Mouse (Mus musculus) liver, postnatal 0 days (tissue): Measurements from ENCODE around the gene Psmb9. TPM values are rescaled to one million over a fixed set of nuclear protein-coding genes. Genes with fewer than 3 reads are reported as not detected.

Experiments
- ATAC-seq: fragments of 200-750 bp; cut with Nextera tagmentation; 2 replicates; pipeline ENCODE4 v1.8.0; 2017; ENCODE audit warnings: mild to moderate bottlenecking, moderate library complexity
- DNase-seq: peaks from one replicate; pipeline ENCODE4 v3.0.0-alpha.2; 2016
- H3K27ac ChIP-seq: fragments of 300-500 bp; sonication (generic); 2 replicates; pipeline ENCODE4 v1.5.1; 2014; ENCODE audit warnings: antibody characterized with exemption, moderate library complexity, mild to moderate bottlenecking, low read depth
- H3K27me3 ChIP-seq: fragments of 300-500 bp; sonication (generic); 2 replicates; pipeline ENCODE4 v1.6.1; 2014; ENCODE audit warnings: low read length, control low read depth, mixed read lengths; ENCODE audit not compliant: insufficient read depth
- H3K36me3 ChIP-seq: fragments of 300-500 bp; sonication (generic); replicated peaks from 2 replicates; pipeline ENCODE4 v1.6.1; 2014; ENCODE audit warnings: mild to moderate bottlenecking, control low read depth, low read length, moderate library complexity, mixed read lengths; ENCODE audit not compliant: insufficient read depth
- H3K4me1 ChIP-seq: fragments of 300-500 bp; sonication (generic); 2 replicates; pipeline ENCODE4 v1.6.1; 2014; ENCODE audit warnings: antibody characterized with exemption, mild to moderate bottlenecking, control low read depth; ENCODE audit not compliant: insufficient read depth
- H3K4me2 ChIP-seq: fragments of 300-500 bp; sonication (generic); 2 replicates; pipeline ENCODE4 v1.6.1; 2014; ENCODE audit warnings: low read depth, mild to moderate bottlenecking, low read length, moderate library complexity, mixed read lengths
- H3K4me3 ChIP-seq: fragments of 300-500 bp; sonication (generic); 2 replicates; pipeline ENCODE4 v1.5.1; 2014; ENCODE audit warnings: low read depth, low read length
- H3K9ac ChIP-seq: fragments of 300-500 bp; sonication (generic); replicated peaks from 2 replicates; pipeline ENCODE4 v1.6.1; 2014; ENCODE audit warnings: mild to moderate bottlenecking, moderate library complexity
- H3K9me3 ChIP-seq: fragments of 300-500 bp; sonication (generic); 2 replicates; pipeline ENCODE4 v1.6.1; 2016; ENCODE audit warnings: mild to moderate bottlenecking, control low read depth, low read length, mixed read lengths
- CTCF ChIP-seq: sonication (generic); IDR thresholded peaks from 2 replicates; pipeline ENCODE4 v1.5.1; 2016; ENCODE audit warnings: antibody characterized with exemption, low read depth
- EP300 ChIP-seq: IDR thresholded peaks from 2 replicates; pipeline ENCODE4 v1.6.1; 2016; ENCODE audit warnings: antibody characterized with exemption, low read depth, mild to moderate bottlenecking
- whole genome bisulfite sequencing: fragments of 180-500 bp; shearing (Covaris S2); extraction: QIAGEN DNeasy Blood & Tissue Kit; methylation state at CpG from one replicate; pipeline ENCODE4 v1.1.7; 2014; ENCODE audit not compliant: insufficient replicate concordance; 5-methylcytosine and 5-hydroxymethylcytosine counted together
- polyA plus RNA-seq: library from polyadenylated mRNA; unstranded; fragments of >200 nt; fragmentation: Nextera tagmentation; extraction: Ambion mirVana; gene quantifications from 2 replicates; pipeline ENCODE4 v1.2.1, GENCODE M21; 2015

Gene Psmb9
- polyA plus RNA-seq, 1 experiment from 2014 or later: 20.4 TPM

DNA sequence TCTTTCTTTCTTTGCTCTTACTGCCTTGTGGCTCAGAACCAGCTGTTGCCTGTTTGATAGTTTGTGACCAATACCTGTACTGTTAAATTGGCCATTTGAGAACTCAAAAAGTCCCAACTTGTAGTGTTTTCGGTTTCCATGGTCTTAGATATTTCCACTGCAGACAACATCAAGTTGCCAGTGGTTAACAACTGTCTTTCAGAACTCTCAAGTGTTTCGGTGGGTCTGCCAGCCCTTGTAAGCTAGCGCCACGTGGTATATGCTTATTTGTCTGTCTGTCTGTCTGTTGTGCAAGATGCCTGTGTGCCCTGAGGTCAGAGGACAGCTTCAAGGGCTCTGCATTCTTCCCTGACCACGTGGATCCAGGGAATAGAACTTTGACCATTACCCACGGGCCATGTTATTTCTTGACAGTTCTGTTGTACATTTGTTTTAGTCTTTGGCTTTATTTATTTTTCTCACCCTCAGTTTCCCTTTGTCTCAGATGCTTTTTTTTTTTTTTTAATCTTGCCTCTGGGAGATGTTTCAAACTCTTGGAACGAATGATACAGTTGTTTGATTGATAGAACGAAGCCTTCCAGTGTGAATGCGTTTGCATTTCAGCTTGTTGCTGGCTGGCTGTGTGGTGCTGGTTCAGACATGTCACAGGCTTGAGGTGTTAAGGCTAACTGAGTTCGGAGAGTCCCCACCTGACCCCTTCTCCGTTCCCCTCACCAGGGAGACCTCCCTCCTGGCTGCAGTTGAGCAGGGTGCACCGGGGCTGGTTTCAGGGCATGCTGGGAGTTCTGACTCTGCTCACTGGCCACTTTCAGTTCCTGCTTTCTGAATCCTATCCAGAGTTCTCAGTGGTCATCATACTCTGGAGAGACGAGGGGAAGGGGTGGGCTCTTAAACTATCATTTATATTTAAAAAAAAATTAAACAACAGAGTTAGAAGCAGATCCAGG, 7.4 kb downstream of the Psmb9 start:
- H3K4me1 ChIP-seq: peaks cover 6% of the 10 kb centered on the region; the same call in 1 of the 2 replicates
- H3K36me3 ChIP-seq: no peaks in the 10 kb centered on the region
- no peaks in the 10 kb centered on the region for H3K9me3 ChIP-seq
- no peak overlapping the region for H3K27ac ChIP-seq
- ATAC-seq (peak; percentile 74), DNase-seq (no peak)
- WGBS: 56% methylated on average over 13 of the region's 13 CpGs
- H3K4me2 ChIP-seq: no peak overlapping the region
- no peak overlapping the region for H3K4me3 ChIP-seq
- no peak overlapping the region for H3K9ac ChIP-seq
- H3K27me3 ChIP-seq: no peaks in the 10 kb centered on the region
- TF ChIP-seq CTCF (no peak), EP300 (no peak; the same call in 1 of the 2 replicates)

DNA sequence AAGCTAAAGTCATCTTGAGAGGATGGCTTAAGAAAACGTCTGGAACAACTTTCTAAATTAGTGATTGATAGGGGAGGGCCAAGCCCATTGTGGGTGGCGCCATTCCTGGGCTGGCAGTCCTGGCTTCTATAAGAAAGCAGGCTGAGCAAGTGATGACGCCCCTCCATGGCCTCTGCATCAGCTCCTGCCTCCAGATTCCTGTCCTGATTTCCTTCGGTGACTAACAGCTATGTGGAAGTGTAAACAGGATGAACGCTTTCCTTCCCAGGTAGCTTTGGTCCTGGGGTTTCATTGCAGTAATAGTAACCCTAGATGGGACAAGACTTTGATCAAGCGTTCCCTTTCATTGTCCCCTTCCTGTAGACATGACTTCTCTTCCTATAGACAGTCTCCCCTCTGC, 8.5 kb downstream of the Psmb9 start:
- no peaks in the 10 kb centered on the region for H3K27me3 ChIP-seq
- H3K4me1 ChIP-seq: peaks cover 6% of the 10 kb centered on the region; the same call in 1 of the 2 replicates
- H3K4me2 ChIP-seq: no peak overlapping the region
- TF ChIP-seq CTCF: no peak
- no peak for TF ChIP-seq EP300
- no peak overlapping the region for H3K27ac ChIP-seq
- WGBS: 64% methylated on average over 6 of the region's 6 CpGs
- H3K36me3 ChIP-seq: no peaks in the 10 kb centered on the region
- no peak overlapping the region for H3K4me3 ChIP-seq
- no peaks in the 10 kb centered on the region for H3K9me3 ChIP-seq
- no peak for ATAC-seq
- no peak for DNase-seq
- H3K9ac ChIP-seq: no peak overlapping the region

DNA sequence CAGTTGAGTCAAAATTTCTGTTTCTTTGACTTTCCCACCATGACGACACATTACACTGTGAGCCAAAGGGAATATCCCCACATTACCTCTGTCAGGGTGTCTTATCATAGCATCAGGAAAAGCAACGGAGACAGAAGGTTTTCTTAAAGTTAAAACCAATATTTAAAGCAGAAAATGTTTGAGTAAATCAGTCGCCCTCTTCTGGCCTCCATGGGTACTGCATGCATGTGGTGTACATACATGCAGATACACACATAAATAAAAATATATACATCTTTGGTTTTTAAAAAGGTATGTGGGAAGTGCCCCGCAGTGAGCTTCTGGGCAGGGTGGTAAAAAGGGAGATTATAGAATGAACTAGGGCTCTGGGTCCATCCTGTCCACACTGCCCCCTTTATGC, 10.4 kb downstream of the Psmb9 start:
- peak; percentile 52 for TF ChIP-seq CTCF
- TF ChIP-seq EP300: no peak
- ATAC-seq (no peak), DNase-seq (peak; percentile 47)
- no peak overlapping the region for H3K4me3 ChIP-seq
- peaks cover 6% of the 10 kb centered on the region; the same call in 1 of the 2 replicates for H3K4me1 ChIP-seq
- no peaks in the 10 kb centered on the region for H3K36me3 ChIP-seq
- no peaks in the 10 kb centered on the region for H3K9me3 ChIP-seq
- no peak overlapping the region for H3K27ac ChIP-seq
- no peak overlapping the region for H3K9ac ChIP-seq
- WGBS: 68% methylated on average over 4 of the region's 4 CpGs
- no peaks in the 10 kb centered on the region for H3K27me3 ChIP-seq
- H3K4me2 ChIP-seq: no peak overlapping the region

DNA sequence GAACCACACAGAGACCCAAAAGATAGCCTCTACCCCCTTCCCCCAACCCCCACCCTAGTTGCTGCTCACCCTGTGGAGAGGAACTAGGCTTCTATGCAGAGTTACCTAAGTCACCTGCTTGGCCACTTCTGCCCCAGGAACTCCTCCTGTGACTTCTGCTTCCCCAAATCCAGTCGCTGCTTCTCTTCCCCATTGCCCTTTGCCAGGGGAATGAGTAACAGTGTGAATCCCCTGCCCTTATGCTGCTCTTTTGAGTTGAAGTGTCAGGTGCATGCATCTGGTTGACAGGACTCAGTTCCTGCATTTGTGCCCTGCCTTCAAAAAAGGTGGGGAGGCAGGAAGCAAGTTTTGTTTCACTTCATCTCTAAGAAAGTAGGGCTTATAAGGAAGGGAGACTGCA, 13.5 kb downstream of the Psmb9 start:
- no peaks in the 10 kb centered on the region for H3K27me3 ChIP-seq
- no peak for ATAC-seq
- no peak overlapping the region for H3K9ac ChIP-seq
- no peaks in the 10 kb centered on the region for H3K36me3 ChIP-seq
- TF ChIP-seq EP300 (no peak), CTCF (no peak)
- H3K27ac ChIP-seq: no peak overlapping the region
- H3K4me3 ChIP-seq: no peak overlapping the region
- no peak overlapping the region for H3K4me2 ChIP-seq
- H3K4me1 ChIP-seq: peaks cover 3% of the 10 kb centered on the region
- WGBS: 33% methylated on average over 1 of the region's 1 CpGs
- no peak for DNase-seq
- no peaks in the 10 kb centered on the region for H3K9me3 ChIP-seq

DNA sequence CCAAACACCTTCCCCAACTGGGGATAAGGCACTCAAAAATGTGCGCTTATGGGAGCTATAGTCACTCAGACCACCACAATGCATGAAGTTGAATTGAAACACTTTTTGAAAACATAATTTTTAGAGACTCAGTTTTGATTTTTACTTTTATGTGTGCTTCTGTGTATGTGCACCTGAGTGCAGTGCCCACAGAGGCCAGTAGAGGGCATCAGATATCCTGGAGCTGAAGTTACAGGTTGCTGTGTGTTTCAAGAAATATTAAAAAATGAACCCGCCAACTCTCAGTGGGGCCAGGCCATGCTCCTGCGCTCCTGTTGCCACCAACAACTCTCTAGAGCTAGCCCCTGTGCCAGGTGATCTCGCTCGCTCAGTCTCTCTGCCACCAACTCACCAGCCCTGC, 15.0 kb downstream of the Psmb9 start:
- no peak overlapping the region for H3K9ac ChIP-seq
- no peaks in the 10 kb centered on the region for H3K27me3 ChIP-seq
- DNase-seq: no peak
- no peak overlapping the region for H3K4me2 ChIP-seq
- H3K27ac ChIP-seq: no peak overlapping the region
- H3K9me3 ChIP-seq: no peaks in the 10 kb centered on the region
- peak; percentile 43; the same call in 1 of the 2 replicates for TF ChIP-seq CTCF
- no peak for TF ChIP-seq EP300
- H3K36me3 ChIP-seq: no peaks in the 10 kb centered on the region
- 95% methylated on average over 5 of the region's 5 CpGs for WGBS
- no peak overlapping the region for H3K4me3 ChIP-seq
- ATAC-seq: no peak
- peaks cover 3% of the 10 kb centered on the region for H3K4me1 ChIP-seq

DNA sequence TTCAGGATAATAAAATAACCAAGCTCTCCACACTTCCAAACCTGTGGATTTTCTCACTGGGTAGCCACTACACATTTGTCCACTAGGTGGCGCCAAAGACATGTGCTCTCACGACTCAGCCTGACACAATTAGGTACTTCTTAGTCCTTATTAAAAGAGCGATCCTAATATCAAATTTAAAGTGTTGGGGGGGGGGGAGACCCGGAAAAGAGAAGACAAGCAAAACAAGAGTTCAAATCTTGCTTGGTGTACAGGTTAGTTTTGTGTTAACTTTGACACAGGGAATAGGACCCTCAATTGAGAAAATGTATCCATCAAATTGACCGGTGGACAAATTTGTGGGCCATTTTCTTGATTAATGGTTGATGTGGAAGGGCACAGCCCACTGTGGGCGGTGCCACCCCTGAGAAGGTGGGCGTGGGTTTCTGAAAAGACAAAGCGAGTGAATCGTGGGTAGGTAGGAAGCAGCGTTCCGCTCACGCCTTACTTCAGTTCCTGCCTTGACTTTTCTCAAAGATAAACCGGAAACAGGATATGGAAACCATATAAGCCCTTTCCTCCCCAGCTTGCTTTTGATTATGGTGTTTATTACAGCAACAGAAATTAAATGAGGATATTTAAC, 16.6 kb downstream of the Psmb9 start:
- TF ChIP-seq CTCF: peak; percentile 97
- no peak for TF ChIP-seq EP300
- H3K4me3 ChIP-seq: peak overlapping the region; percentile 28
- no peaks in the 10 kb centered on the region for H3K9me3 ChIP-seq
- H3K27me3 ChIP-seq: no peaks in the 10 kb centered on the region
- peaks cover 3% of the 10 kb centered on the region for H3K4me1 ChIP-seq
- 0 out of 2 replicates have a peak overlapping the region, but pooled peaks have one; percentile 21 for H3K9ac ChIP-seq
- H3K27ac ChIP-seq: peak overlapping the region; percentile 40; the same call in 1 of the 2 replicates
- peak overlapping the region; percentile 68 for H3K4me2 ChIP-seq
- peak; percentile 78 for ATAC-seq
- no peaks in the 10 kb centered on the region for H3K36me3 ChIP-seq
- peak; percentile 86 for DNase-seq
- 14% methylated on average over 13 of the region's 13 CpGs for WGBS
